Mouse (Mus musculus) spleen, adult 2 months (tissue): ENCODE results near the gene Tnfrsf9. TPM values are rescaled to one million over a fixed set of nuclear protein-coding genes. Genes with fewer than 3 reads are reported as not detected.

Source experiments
- DNase-seq, 2 experiments: peaks; one replicate each; pipeline versions ENCODE4 v3.0.0 to v3.0.0-alpha.2; 2012 to 2021; ENCODE audit warnings: low spot score in 2 of 2, low read depth in 1 of 2
- H3K27ac ChIP-seq: fragments of 200-500 bp; 2 replicates; pipeline ENCODE4 v1.5.1; 2012; ENCODE audit warnings: low read length, inconsistent platforms; ENCODE audit not compliant: insufficient read depth
- H3K27me3 ChIP-seq: fragments of 200-500 bp; 2 replicates; pipeline ENCODE4 v1.6.1; 2012; ENCODE audit warnings: mild to moderate bottlenecking, moderate library complexity, low read length, inconsistent platforms; ENCODE audit not compliant: control insufficient read depth, insufficient read depth
- H3K36me3 ChIP-seq: fragments of 200-500 bp; 2 replicates; pipeline ENCODE4 v1.6.1; 2012; ENCODE audit warnings: mild to moderate bottlenecking, low read length, inconsistent platforms; ENCODE audit not compliant: control insufficient read depth, insufficient read depth
- H3K4me1 ChIP-seq: fragments of 200-500 bp; 2 replicates; pipeline ENCODE4 v1.6.1; 2011; ENCODE audit warnings: inconsistent platforms; ENCODE audit not compliant: control insufficient read depth, insufficient read depth, insufficient read length
- H3K4me3 ChIP-seq: fragments of 200-500 bp; 2 replicates; pipeline ENCODE4 v1.5.1; 2011; ENCODE audit warnings: mild to moderate bottlenecking, inconsistent platforms; ENCODE audit not compliant: insufficient read depth, insufficient read length; ENCODE audit errors: extremely low read depth
- CTCF ChIP-seq: fragments of 200-500 bp; IDR thresholded peaks from 2 replicates; pipeline ENCODE4 v1.5.1; 2011; ENCODE audit warnings: mild to moderate bottlenecking, inconsistent platforms; ENCODE audit not compliant: insufficient read depth, insufficient read length, insufficient replicate concordance; ENCODE audit errors: extremely low read depth
- POLR2A ChIP-seq: fragments of 200-500 bp; IDR thresholded peaks from 2 replicates; pipeline ENCODE4 v1.6.1; 2011; ENCODE audit warnings: low read depth, low read length, inconsistent platforms
- WGBS: fragments of 180-500 bp; shearing (Covaris S2); methylation state at CpG from one replicate; pipeline ENCODE4 v1.1.7; 2018; 5-methylcytosine and 5-hydroxymethylcytosine counted together
- polyA plus RNA-seq: library from polyadenylated mRNA; depleted of rRNA; stranded (reverse); fragments of >200 nt; gene quantifications from 2 replicates; pipeline ENCODE4 v1.2.3, GENCODE M21; 2012; rRNA removed

Gene Tnfrsf9
- 2.2 and 4.0 TPM in 2 replicates for polyA plus RNA-seq

DNA sequence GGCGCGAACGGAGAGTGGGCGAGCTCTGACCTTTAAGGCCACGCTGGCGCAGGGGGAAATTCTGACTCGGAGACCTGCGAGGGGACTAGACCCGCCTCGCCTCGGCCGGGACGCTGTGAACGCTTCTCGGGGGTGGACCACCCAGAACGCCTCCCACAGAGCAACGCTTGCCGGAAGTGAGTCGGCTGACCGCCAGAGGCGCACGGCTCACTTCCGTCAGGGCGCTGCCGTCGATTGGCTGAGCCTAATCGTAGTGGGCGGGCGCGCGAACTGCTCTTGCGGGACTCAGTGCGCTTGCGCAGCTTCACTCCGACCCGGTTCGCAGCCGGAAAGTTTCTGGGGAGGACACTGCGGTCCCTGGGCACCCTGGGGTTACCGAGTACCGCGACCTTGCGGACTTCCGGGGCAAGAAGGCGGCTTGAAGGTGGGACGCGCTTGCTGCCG is at the start of gene Tnfrsf9, which contains the start of gene Park7:
TSS of gene Tnfrsf9 (plus strand) at position 273 of the 444 bp plus-strand sequence.
TSS of gene Park7 (minus strand) at position 148 of the 444 bp plus-strand sequence.
- under 1% methylated on average over 48 of the region's 48 CpGs for WGBS
- peak; percentile 91 to 94 for DNase-seq
- Histone ChIP-seq H3K27ac (peak within 1 kb of the TSS; percentile 94), H3K27me3 (no peaks in the 10 kb centered on the region), H3K4me3 (peak within 1 kb of the TSS; percentile 77), H3K4me1 (peaks cover 14% of the 10 kb centered on the region; the same call in 1 of the 2 replicates), H3K36me3 (no peaks in the 10 kb centered on the region)
- TF ChIP-seq POLR2A = peak; percentile 79
- TF ChIP-seq CTCF = peak; percentile 72

GRCm38 (mm10) chr4:150865371-150865770 is 49.0 kb upstream of the Tnfrsf9 start:
- no peak for TF ChIP-seq POLR2A
- no peak for TF ChIP-seq CTCF
- H3K27ac ChIP-seq = no peak overlapping the region
- no peaks in the 10 kb centered on the region for H3K4me1 ChIP-seq
- H3K36me3 ChIP-seq = peaks cover 3% of the 10 kb centered on the region; the same call in 1 of the 2 replicates
- no peak overlapping the region for H3K4me3 ChIP-seq
- no peaks in the 10 kb centered on the region for H3K27me3 ChIP-seq
- no peak for DNase-seq

- Histone ChIP-seq H3K36me3 (peaks cover 3% of the 10 kb centered on the region; the same call in 1 of the 2 replicates), H3K4me1 (no peaks in the 10 kb centered on the region), H3K4me3 (no peak overlapping the region), H3K27ac (no peak overlapping the region), H3K27me3 (no peaks in the 10 kb centered on the region)
- 89% methylated on average over 11 of the region's 11 CpGs for WGBS
- TF ChIP-seq CTCF = no peak
- TF ChIP-seq POLR2A = no peak
- no peak for DNase-seq
Observed at GRCm38 (mm10) chr4:150866069-150866468, 48.3 kb upstream of the Tnfrsf9 start.

- WGBS = 97% methylated on average over 10 of the region's 12 CpGs
- H3K27ac ChIP-seq = no peak overlapping the region
Observed at GRCm38 (mm10) chr4:150866494-150866893, 47.9 kb upstream of the Tnfrsf9 start.

DNA sequence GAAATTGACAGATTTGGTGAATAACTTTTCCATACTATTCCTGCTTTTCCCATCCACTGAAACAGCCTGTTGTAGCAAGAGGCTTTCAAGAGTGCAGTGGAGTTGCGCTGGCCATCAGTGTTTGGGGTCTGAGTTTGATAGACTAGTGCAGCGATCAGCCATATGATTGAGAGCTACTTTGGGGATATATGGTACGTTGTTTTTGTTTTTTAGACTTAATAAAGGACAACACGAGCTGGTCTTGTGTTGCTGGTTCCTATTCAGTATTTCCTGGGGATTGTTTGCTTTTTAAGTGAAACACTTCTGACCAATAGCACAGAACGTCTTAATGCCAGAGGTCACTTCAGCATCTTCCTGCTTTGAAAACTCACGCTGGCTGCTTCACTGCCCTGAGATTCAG is 46.2 kb upstream of the Tnfrsf9 start:
- no peaks in the 10 kb centered on the region for H3K27me3 ChIP-seq
- 86% methylated on average over 6 of the region's 6 CpGs for WGBS
- peaks cover 3% of the 10 kb centered on the region; the same call in 1 of the 2 replicates for H3K36me3 ChIP-seq
- H3K27ac ChIP-seq = no peak overlapping the region
- H3K4me3 ChIP-seq = no peak overlapping the region
- no peak for DNase-seq
- TF ChIP-seq POLR2A = no peak
- no peak for TF ChIP-seq CTCF
- no peaks in the 10 kb centered on the region for H3K4me1 ChIP-seq

More at GRCm38 (mm10) chr4:150866494-150866893, 47.9 kb upstream of the Tnfrsf9 start:
- TF ChIP-seq CTCF (no peak), POLR2A (no peak)
- no peak for DNase-seq
- no peaks in the 10 kb centered on the region for H3K27me3 ChIP-seq
- H3K4me3 ChIP-seq = no peak overlapping the region
- no peaks in the 10 kb centered on the region for H3K4me1 ChIP-seq
- H3K36me3 ChIP-seq = peaks cover 3% of the 10 kb centered on the region; the same call in 1 of the 2 replicates

GRCm38 (mm10) chr4:150868859-150869258 is 45.5 kb upstream of the Tnfrsf9 start:
- H3K4me1 ChIP-seq = no peaks in the 10 kb centered on the region
- DNase-seq = no peak
- no peak for TF ChIP-seq CTCF
- TF ChIP-seq POLR2A = no peak
- 86% methylated on average over 2 of the region's 2 CpGs for WGBS
- no peaks in the 10 kb centered on the region for H3K27me3 ChIP-seq
- H3K27ac ChIP-seq = no peak overlapping the region
- no peak overlapping the region for H3K4me3 ChIP-seq
- H3K36me3 ChIP-seq = peaks cover 3% of the 10 kb centered on the region; the same call in 1 of the 2 replicates
